Mouse (Mus musculus) embryonic fibroblast, embryonic 13.5 days (primary cell): ENCODE measurements around the gene Adora1. TPM values are rescaled to one million over a fixed set of nuclear protein-coding genes. Genes with fewer than 3 reads are reported as not detected.

ENCODE experiments used
- H3K27ac ChIP-seq: 2 replicates; pipeline ENCODE4 v1.5.1; 2012; ENCODE audit warnings: low read length, control low read depth, inconsistent platforms; ENCODE audit not compliant: insufficient read depth
- H3K4me1 ChIP-seq: 2 replicates; pipeline ENCODE4 v1.6.1; 2011; ENCODE audit warnings: low read length; ENCODE audit not compliant: control insufficient read depth, insufficient read depth
- H3K4me3 ChIP-seq: 2 replicates; pipeline ENCODE4 v1.5.1; 2011; ENCODE audit warnings: mild to moderate bottlenecking, control low read depth, low read length; ENCODE audit not compliant: insufficient read depth
- CTCF ChIP-seq: IDR thresholded peaks from 2 replicates; pipeline ENCODE4 v1.5.1; 2011; ENCODE audit warnings: mild to moderate bottlenecking, control low read depth, low read length, moderate library complexity, borderline replicate concordance; ENCODE audit not compliant: insufficient read depth
- POLR2A ChIP-seq: IDR thresholded peaks from 2 replicates; pipeline ENCODE4 v1.6.1; 2011; ENCODE audit warnings: low read depth, mild to moderate bottlenecking, control low read depth, low read length, moderate library complexity
- polyA plus RNA-seq: library from polyadenylated mRNA; stranded (reverse); fragments of >200 nt; gene quantifications from 2 replicates; pipeline ENCODE4 v1.2.4, GENCODE M21; 2011; ENCODE audit warnings: low read depth; ENCODE audit not compliant: missing spikeins, insufficient read length

Adora1 gene
- polyA plus RNA-seq, 1 experiment, result 0.79 TPM

DNA sequence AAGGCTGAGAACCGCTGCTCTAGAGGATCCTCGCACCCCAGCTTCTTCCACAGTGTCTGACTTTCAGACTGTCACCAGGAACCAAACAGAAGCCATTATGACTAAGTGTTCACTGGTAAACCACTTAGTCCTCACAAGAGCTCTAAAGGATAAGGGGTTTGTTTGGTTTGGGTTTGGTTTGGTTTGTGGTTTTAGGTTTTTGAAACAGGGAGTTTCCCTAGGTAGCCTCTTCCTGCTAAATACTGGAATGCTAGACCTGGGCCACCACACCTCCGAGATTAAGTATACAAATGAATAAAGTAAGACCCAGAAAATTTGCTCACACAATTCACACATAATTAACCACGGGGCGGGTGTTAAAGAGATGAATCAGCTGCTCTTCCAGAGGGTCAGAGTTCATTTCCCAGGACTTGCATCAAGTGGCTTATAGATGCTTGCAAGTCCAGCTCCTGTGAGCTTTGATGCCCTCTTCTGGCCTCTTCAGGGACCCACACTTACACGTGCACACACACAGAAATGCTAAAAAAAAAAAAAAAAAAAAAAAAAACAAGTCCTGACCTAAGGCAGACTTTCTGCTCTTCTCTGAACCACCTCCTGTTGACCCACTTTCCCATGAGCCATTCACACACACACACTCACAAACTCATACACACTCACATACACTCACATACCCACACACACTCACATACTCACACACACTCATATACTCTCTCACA lies 72.6 kb downstream of the Adora1 start:
- Histone ChIP-seq H3K4me1 (no peaks in the 10 kb centered on the region), H3K4me3 (no peak overlapping the region), H3K27ac (no peak overlapping the region)
- TF ChIP-seq CTCF (no peak), POLR2A (no peak)

DNA sequence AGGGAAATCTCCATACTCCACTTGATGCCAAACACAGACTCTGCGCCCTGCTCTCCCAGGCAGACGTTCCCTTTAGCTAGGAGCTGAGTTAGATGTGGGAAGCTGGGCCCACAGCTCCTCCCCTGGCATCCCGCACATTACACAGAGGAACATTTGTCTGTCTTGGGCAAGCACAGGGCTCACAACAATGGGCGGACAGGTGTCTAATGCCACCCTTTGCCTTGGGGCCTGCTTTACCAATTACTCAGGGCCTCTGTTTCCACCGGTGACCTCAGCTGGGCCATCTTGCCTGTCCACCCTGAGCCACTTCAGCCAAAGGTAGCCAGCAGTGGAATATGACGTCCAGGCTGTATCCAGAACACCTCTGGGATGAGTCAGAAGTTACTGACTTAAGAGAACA lies 73.8 kb downstream of the Adora1 start:
- TF ChIP-seq CTCF (no peak), POLR2A (no peak)
- H3K4me3 ChIP-seq, result no peak overlapping the region
- H3K4me1 ChIP-seq, result no peaks in the 10 kb centered on the region
- no peak overlapping the region for H3K27ac ChIP-seq

DNA sequence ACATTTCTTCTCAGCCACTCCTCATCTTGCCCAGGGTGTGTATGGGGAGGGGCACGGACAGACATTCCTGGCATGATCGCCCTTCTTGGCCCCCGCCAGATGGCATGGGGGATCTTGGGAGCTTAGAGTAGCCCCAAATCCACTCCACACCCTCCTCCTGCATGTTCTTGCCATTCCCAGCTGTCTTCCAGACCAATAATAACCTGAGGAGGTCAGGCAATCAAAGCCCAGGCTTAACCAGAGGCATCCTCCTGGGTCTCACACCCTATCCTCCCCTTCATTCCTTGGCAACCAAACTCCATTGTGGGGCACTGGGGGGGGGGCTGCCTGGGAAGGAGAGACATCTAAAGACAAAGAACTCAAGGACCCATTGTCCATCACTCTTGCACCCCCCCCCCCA lies 74.8 kb downstream of the Adora1 start:
- TF ChIP-seq POLR2A (no peak), CTCF (no peak)
- Histone ChIP-seq H3K27ac (no peak overlapping the region), H3K4me3 (no peak overlapping the region), H3K4me1 (no peaks in the 10 kb centered on the region)

DNA sequence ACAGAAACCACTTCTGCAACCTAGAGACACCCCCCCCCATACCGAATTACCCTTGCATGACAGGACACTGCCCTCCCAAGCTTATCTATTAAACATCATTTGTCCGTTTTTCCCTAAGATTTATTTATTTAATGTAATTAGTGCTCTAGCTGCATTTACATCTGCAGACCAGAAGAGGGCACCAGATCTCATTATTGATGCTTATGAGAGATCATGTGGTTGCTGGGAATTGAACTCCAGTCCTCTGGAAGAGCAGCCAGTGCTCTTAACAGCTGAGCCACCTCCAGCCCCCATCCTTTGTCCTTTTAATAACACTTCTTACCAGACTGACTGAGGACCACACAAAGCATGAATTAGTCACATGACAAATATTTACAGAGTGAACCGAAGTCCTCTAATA lies 80.6 kb downstream of the Adora1 start:
- H3K4me3 ChIP-seq, result no peak overlapping the region
- TF ChIP-seq POLR2A (no peak), CTCF (no peak)

DNA sequence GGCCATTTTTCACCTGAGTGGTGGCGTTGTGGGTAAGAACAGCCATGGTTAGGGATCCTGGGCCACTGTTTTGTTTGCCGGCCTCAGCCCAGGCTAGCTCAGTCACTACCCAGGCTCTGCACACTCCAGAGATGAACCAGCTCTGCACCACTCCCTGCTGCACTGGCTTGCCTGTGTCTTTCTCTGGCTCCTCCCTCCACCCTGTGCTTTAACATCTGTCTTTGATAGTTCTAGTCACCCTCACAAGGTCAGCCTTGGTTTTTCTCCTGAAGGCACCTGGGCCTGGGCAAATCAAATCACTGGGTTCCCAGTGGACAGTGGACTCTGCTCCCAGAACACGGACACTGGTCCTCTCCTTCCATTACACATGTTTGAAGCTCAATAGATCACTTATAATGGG lies 81.1 kb downstream of the Adora1 start:
- Histone ChIP-seq H3K27ac (no peak overlapping the region), H3K4me1 (no peaks in the 10 kb centered on the region), H3K4me3 (no peak overlapping the region)
- TF ChIP-seq CTCF (no peak), POLR2A (no peak)

More for the DNA sequence above, 80.6 kb downstream of the Adora1 start:
- Histone ChIP-seq H3K27ac (no peak overlapping the region), H3K4me1 (no peaks in the 10 kb centered on the region)

DNA sequence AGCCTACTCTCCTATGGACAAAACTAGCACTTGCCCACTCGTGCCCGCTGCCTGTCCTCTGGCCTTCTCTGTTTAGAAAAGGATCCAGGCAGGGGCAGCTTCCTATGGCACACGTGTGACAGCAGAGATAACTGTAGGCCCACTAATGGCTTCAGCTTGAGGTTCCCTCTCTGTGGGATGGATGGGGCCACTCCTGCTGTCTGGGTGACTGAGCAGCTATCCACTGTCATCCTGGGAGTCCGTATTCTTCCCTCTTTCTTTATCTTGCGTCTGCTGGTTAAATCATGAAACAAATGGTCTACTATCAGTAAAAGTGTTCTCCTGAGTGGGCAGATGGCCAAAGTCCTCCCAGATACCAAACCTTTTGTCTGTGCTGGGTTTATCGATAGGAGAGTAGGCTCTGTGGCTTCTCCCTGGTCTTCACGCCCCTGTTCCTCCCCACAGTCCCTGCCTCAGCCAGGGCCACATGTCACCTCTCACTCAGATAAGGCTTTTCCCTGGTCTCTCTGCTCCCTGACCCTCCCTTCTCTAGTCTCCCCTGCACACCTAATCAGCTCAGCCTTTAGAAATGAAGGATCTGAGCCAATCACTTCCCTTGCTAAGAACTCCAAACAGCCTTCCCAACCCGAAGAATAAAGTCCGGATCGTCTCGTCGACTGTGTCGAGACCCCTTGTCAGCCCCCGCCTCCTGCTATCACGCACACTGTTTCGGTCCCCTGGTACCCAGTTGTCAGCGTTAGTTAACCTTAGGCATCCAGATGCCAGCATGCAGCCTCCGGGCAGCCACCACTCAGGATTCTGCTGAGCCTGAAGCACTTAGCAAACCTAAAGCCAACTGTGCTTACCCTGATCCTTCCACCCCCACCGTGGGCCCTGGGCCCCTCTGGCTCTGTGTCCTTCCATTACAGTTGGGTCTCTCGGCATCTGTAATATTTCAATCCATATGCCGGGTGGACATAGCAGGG lies 82.3 kb downstream of the Adora1 start:
- Histone ChIP-seq H3K27ac (no peak overlapping the region), H3K4me3 (no peak overlapping the region)
- TF ChIP-seq CTCF (no peak), POLR2A (no peak)

DNA sequence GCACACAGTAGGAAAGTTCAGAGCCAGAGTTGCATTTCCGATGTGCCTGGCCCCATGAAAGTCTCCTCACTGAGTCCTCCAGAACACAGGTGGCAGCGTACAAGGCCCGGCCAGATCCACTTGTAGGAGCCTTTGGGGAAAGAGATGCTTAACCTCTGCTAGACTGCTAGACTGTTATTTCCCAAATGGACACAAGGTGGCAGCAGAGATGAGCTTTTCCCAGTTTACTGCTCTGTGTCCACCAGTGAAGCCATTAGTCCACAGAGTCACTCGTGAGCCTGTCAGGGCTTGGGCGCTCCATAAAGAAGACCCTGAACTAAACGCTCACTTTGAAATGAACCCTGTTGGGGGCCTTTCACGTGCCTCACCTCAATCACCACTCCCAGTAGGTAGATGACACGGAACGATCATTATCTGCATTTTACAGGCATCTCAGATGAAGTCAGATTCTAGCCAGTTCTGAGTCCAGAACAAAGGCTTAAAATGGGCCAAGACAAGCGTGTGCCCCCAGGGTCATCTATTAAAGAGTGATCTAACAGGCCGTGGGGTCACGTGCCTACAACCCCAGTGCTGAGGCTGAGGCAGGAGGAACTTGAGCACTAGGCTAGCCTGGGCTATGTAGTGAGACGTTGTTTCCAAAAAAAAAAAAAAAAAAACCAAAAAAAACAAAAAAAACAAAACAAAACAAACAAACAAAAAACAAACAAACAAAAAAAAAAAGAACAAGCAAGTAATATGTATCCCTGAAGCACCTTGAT lies 83.4 kb downstream of the Adora1 start:
- no peak overlapping the region for H3K27ac ChIP-seq
- H3K4me1 ChIP-seq, result no peaks in the 10 kb centered on the region
- H3K4me3 ChIP-seq, result no peak overlapping the region
- TF ChIP-seq POLR2A (no peak), CTCF (peak; percentile 33; the same call in 1 of the 2 replicates)

More for the DNA sequence above, 82.3 kb downstream of the Adora1 start:
- H3K4me1 ChIP-seq, result no peaks in the 10 kb centered on the region

DNA sequence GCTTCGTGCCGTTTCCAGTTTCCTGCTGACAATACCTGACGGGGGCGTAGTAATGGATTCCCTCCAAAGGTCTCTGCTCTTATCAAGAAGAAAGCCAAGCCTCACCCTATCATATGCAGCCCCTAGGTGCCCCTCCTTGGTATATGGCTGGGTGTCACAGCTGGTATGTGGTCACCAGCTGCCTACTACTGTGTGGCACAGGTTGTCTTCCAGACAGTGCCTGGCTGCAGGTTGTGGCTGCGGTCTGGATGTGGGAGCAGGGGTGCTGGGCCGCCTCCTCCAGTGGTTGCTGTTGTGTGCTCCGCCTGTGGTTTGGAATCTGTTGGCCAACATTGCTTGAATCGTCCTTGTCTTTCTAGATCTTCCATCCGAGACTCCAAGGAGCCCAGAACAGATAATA lies 84.5 kb downstream of the Adora1 start:
- Histone ChIP-seq H3K4me1 (no peaks in the 10 kb centered on the region), H3K27ac (no peak overlapping the region), H3K4me3 (no peak overlapping the region)
- no peak for TF ChIP-seq CTCF
- no peak for TF ChIP-seq POLR2A

DNA sequence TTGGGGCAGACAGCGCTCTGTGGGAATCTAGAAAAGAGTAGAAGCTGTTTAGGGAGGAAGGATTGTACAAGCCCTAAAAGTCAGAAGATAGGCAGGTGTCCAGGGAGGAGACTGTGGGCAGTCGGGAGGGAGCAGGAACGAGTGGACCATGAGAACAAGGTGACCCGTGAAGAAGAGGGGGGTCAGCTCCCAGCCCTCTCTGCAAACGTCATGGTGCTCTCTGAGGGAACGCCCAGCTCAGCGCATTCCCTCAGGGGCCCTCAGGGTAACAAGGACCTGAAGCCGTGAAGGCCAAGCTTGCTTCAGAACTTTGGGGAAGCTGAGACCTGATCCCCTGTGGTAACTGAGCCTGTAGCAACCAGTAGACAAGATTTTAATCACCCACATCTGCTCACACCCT lies 85.2 kb downstream of the Adora1 start:
- no peaks in the 10 kb centered on the region for H3K4me1 ChIP-seq
- no peak for TF ChIP-seq CTCF
- no peak for TF ChIP-seq POLR2A
- no peak overlapping the region for H3K4me3 ChIP-seq
- H3K27ac ChIP-seq, result no peak overlapping the region

Other genes starting within 250 kb of the Adora1 start
- 35.4 and 74.2 TPM in 2 replicates for gene Fmod, start 198.2 kb downstream of the Adora1 start, polyA plus RNA-seq
- 96.4 and 125 TPM in 2 replicates for gene Btg2, start 156.3 kb downstream of the Adora1 start, polyA plus RNA-seq
- not detected in 2 replicates for gene Chit1, start 124.2 kb downstream of the Adora1 start, polyA plus RNA-seq
- 5.0 and 9.6 TPM in 2 replicates for gene Chil1, start 53.3 kb downstream of the Adora1 start, polyA plus RNA-seq
- gene Mybph, start 42.0 kb downstream of the Adora1 start, polyA plus RNA-seq, result not detected in 2 replicates
- not detected in 2 replicates for gene Myog, start 54.6 kb upstream of the Adora1 start, polyA plus RNA-seq
- gene Ppfia4, start 97.5 kb upstream of the Adora1 start, polyA plus RNA-seq, result 1.2 and 1.4 TPM in 2 replicates
- gene Tmem183a, start 126.5 kb upstream of the Adora1 start, polyA plus RNA-seq, result 66.3 and 68.0 TPM in 2 replicates
- not detected in 2 replicates for gene 4933406M09Rik, start 150.5 kb upstream of the Adora1 start, polyA plus RNA-seq
- 135 and 158 TPM in 2 replicates for gene Cyb5r1, start 170.1 kb upstream of the Adora1 start, polyA plus RNA-seq
- 87.5 and 99.8 TPM in 2 replicates for gene Adipor1, start 179.9 kb upstream of the Adora1 start, polyA plus RNA-seq
- 14.0 and 16.4 TPM in 2 replicates for gene Klhl12, start 220.1 kb upstream of the Adora1 start, polyA plus RNA-seq